Mouse (Mus musculus) spleen, adult 18-20 months (tissue): ENCODE measurements at regions not wholly inside any gene's neighbourhood (a gene's known extent, or its start where the extent isn't known, plus 50 kb on each side); places are given as distances from the start of the nearest gene placed in this dataset.

Source experiments
- DNase-seq, 2 experiments: peaks; one replicate each; pipeline ENCODE4 v3.0.0; 2022; ENCODE audit warnings: mixed read lengths in 2 of 2

DNA sequence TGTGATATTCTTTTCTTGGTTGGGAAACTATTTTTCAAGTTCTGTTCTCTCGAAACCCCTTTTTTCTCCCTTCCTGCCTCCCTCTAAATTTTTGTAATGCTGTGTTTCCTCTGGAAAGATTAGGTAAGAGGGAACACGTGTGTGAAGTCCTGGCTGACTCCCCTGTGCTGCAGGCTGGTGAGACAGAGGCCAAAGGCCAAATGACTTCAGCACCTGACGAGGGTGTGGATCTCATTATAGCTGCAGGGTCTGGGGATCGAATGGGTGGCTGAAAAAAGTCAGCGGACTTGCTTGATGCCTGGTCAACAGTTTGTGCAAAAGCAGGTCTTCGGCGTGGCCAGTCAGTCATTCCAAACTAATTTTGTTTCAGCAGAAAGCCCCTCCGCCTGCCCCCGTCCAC, 159.1 kb downstream of the En1 start:
- DNase-seq, result no peak

DNA sequence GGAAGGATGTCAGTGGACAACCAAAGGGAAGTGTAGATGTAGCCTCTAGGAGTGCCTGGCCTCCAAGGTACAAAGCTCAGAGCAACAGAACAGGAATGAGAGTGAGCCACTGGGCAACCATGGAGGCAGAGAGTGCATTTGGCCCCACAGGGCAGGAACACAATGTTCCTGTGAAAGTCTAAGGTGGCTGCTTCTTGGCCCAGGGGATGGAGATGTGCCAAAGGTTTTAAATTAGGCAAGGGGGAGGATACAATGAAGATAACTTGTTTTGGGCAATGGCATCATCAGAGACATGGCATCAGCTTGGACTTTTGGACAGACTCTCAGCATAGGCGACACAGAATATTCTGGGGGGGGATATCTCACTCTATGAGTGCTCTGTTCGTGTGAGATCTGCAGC, 160.3 kb downstream of the En1 start:
- DNase-seq, result no peak

DNA sequence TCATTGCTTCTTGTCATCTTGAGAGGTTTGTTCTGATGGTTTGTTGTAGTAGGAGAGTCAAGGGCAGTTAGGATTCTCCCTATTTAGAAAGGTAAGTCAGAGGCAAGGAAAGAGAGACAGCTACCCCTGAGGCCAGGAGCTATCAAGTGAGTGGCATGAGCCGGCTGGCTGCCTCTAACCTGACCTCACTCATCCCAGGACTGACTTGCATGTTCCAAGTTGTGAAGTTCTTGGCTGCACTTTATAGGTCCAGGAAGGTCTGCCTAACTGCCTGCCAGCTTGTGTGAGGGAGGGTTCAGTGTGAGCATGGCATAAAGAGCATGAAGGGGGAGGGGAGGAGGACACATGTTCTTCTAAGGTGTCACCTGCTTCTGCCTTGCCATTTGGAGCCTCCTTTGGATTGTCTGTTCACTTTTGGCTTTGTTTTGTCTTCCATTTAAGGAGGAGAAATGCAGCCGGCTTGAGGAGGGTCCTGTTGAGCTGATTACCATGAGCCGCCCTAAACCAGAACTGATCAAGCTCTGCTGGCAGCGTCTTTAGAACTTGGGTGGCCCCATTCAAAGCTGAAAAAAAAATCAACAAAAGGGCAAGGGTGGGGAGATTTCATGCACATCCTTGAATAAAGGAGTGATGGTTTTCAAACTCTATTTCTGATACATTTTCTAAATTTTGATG, 160.8 kb downstream of the En1 start:
- DNase-seq, result no peak

DNA sequence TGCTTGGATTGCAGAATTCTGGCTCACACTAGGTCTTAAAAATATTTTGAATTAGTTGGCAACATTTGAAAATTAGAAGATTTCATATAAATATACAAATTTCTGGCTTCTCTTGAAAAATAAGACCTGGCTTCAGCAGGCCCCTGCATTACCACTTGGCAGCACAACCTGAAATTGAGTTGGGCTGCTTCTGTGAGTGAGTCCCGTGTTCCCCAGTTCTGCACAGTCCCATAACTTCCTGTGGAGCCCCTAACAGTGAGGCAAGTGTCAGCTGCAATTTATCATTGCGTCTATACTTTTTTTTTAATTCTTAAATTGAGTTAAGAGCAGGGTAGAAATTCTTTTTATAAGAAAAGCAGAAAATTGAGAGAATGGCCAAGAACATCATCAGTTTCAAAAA, 164.8 kb downstream of the En1 start:
- DNase-seq, result no peak

DNA sequence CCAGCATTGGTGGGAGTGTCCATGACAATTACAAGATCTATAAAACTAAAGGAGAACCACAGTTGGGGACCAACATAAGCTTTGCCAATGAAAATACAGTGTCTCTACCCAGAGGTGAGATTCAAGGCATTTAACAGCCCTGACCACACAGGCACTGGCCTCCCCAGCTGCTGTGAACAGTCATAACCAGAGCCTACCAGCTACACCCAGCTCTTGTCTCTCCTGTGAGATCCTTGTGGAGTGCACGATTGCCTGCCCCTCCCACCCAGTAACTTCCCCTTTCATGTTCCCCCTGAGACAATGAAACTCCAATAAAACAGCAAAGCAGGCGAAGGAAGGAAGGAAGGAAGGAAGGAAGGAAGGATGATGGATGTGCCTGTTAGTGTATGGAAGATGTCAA, 169.1 kb downstream of the En1 start:
- no peak for DNase-seq

DNA sequence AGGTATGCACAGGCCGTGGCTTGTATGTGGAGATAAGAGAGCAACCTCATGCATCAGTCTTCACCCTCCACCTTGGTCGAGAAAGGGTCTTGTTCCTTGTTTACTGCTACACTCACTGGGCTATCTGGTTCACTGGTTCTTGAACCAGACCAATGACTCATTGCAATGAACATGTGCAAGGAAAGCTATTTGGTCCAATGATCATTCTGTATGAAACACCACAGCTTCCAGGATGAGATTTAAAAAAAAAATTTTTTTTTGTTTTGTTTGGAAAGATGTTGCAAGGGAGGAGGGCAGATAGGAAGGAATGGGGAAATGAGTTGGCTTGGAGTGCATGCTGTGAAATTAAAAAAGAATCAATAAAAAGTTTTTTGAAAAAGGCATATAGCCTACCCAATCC, 174.7 kb downstream of the En1 start:
- no peak for DNase-seq

DNA sequence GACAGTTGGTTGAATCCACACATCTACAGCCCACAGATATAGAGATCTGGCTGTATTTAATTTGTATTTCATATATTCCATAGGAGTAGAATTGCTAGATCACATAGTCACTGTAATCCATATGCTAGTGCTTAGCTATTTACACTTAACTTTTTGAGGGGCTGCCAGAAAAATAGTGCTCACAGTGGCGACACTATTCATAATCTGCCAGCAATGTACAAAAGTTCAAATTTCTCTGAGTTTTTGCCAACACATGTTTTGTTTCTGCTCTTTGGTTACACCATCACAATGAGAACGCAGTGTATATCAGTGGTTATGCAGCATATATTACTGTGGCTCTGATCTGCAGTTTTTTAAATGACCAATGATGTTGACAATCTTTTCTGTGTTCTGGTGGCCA, 175.2 kb downstream of the En1 start:
- DNase-seq, result no peak

DNA sequence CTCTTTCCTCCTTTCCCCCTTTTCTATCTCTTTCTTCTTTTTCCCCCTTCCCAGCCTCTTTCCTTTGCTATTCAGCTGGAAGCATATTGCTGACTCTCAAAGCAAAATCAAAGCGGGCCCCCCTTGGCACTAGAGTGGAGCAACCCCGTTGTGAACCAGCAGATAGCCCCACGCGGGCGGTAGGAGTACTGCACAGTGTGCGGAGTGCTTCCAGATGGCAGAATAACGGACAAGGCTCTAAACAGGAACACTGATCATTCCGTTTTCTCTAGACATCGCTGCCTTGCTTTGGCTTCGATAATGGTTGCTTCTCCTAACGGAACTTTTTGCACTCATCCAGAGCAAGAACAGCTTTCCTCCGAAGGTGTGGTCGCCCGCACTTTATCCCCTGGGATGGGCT, 193.0 kb downstream of the En1 start:
- DNase-seq, result no peak

DNA sequence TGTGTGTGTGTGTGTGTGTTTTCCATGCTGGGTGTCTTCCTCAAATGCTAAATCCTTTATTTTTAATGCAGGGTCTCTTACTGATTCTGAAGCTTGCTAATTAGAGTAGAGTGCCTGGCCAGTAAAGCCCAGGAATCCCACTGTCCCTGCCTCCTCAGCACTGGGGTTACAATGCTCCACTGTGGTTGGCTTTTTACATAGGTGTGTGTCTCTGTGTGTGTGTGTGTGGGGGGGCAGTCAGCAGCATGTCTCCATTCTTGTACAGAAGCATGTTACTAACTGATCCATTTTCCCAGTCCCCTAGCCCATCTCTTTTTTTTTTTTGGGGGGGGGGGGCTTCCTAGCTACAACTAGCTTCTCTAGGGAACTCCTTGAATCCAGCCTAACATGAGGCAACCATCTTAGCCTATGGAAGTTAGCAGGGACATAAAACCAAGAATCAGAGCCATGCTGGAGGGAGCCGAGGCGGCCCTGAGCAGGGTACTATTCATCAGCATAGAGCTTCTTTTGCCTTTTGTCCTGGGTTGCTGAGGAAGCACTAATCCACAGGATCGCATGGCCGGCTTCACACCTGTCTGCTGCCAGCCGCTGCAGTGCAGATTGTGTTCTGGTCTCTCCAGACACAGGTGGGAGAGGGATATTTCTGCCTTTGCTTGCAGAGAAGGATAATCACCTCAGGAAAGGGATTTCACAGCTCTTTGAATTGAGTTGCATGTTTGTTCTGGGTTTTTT, 199.2 kb downstream of the En1 start:
- DNase-seq, result no peak

DNA sequence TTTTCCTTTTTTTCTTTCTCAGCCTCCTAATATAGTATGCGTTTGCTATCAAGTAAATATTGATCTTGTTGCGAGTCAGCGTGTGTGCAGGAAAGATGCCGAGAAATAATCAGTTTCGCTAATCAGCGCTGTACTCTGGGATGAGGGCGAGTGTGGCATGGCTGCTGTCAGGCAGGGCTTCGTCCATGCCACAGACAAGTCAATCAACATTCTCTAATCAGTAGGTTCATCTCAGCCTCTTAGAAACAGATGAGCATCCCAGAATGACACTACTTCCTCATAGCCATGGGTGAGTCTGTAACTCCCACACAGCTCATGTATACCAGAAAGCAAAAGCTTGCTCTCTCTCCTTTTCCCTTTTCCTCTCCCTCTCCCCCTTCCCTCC, 199.8 kb downstream of the En1 start:
- DNase-seq, result no peak

DNA sequence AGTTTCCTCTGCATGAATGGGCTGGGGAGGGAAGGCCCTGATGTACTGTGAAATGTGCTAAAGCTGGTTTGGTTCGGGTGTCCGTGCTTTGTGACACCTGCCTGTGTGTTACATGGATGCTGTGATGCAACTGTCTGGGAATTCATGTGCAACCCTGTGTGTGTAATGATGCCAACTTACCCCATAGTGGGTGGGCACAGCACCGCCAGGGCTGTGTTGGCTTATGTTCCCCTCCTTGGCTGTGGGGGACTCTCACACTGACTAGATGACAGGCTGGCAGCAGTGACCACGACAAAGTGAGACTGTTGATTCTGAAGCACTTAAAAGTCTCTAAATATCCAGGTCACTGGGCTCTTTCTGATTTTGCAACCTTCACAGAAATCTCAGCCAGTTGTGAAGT, 212.2 kb downstream of the En1 start:
- no peak for DNase-seq

DNA sequence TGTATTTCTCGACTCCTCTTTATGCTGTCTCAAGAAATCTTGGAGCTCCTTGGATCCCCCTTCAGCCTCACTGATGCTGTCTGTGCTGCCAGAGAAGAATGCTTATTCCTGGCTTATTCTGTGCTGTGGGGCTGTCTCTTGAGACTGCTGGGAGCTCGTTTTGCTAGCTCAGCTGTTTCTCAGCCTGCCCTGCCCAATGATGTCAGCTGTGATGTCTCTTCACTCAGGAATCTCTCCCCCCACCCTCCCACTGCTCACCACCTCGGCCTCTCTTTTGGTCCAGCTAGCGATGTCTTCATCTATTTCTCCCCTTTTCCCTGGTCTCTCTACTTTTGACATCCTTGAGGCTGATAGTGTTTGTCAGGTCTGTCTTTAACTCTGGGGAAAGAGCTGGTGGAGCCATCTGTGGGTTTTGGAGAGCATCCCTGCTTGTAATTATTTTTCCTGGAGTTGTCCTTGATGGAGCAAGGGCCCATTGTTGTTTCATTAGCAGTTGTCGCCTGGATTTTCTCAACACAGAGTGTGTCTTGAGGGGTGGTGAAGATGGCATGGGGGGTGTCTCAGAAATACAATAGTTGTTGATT, 214.1 kb downstream of the En1 start:
- no peak for DNase-seq

DNA sequence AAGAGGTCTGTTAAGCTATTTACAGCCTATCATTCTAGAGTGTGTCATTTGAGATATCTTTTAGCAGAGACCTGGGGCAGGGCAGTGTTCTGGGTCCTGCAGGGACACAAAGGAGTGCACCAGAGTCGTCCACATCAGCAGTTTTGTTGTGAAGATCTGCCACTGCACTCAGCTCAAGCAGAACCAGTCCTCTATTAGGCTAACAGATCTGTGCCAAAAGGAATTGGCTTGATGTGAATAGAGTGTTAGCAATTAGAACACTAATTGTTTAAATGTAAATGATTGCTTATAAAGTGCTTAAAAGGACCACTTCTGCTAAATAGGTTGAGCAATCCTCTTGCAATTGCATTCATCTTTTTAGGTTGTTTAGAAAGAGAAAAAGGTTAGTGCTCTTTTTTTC, 215.3 kb downstream of the En1 start:
- DNase-seq, result no peak

DNA sequence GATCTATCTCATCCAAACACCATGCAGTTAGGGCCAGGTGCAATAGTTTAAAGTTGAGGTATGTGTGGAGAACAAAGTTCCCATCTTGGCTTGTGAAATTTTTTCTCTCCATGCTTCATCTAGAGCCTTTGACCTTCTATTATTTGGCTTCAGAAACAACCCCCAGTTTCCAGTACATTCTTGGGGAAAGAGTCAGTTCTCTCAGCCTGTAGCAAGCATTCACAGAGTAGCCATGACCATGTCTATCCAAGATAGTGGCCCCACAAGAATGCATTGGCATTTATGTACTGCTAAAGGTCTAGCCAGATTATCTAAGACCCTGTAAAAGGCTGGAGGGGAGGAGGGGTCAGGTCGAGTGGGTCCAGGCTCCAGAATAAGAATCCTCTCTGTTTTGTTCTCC, 229.8 kb downstream of the En1 start:
- DNase-seq, result no peak

DNA sequence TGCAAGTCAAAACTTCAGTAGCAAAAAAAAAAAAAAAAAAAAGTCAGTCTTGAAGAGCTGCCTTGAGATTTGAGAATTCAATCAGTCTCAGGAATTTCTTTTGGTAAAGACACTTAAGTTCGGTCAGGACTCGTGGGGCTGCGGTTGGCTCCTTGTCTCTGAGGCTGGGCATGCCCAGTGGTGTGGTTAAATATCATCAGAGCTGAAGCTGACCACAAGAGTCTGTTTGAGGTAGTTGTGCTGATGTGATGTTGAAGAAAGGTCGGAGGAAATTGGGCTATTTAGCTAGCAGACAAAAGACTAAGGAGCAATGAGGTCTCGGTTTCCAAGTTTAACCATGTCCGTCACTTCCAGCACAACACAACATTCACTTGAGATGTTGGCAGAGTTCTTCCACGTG, 240.4 kb downstream of the En1 start:
- no peak for DNase-seq

DNA sequence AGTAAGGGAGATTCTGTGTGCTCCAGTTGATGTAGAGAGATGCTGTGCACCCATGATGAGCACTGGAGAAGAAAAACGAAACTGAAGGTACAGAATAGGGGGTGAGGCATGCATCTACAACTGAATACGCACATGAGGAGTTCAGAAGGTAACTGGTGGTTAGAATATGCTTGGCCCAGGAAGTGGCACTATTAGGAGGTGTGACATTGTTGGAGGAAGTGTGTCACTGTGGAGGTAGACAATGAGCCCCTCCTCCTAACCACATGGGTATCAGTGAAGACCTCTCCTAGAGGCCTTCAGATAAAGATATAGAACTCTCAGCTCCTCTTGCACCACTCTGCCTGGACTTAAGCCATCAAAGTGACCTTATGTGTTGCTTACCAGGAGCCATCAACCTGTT, 243.9 kb downstream of the En1 start:
- DNase-seq, result no peak

DNA sequence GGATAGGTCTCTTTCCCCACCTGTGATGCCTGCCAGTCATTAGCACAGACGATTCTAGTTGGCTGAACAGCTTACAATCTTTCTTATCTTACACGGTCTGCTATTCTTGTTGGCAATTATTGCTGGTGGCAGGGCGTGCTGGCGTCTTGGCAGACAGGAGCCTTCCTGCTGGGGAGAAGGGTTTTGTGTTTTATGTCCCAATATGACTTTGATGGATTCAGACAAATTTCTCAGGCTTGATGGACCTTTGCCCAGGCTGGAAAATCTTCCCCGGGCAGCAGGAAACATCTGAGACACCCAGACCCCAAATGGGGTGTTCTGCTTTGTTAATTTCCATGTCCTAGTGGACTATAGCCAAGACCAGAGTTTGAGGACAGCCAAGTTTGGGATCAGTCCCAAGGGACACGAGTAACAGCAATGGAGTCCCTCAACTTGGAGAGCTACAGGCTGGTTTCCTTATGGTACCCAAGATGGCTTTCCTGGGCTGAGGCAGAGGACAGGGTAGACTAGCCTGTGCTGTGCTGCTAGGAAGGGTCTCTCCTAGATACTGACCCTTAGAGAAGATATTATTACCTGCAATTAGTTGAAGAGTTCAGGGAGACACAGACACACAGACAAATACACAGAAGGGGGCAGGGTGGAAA, 249.8 kb downstream of the En1 start:
- no peak for DNase-seq

DNA sequence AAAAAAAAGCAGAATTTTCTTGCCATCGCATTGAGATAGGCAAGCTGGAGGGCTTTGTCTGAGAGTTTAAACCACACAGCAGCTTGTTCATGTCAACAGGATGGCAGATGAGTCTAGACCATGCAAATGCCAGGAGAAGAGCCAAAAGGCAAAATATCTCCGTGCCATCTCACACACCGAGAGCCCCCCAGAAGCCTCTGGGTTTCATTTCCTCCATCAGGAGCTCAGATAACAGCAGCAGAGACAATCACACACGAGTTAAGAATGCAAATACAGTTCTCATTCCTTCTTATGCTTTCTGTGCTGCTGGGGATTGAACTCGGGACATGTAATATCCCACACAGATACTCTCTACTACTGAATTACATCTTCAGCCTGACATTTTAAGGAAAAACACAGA, 255.3 kb downstream of the En1 start:
- DNase-seq, result no peak

DNA sequence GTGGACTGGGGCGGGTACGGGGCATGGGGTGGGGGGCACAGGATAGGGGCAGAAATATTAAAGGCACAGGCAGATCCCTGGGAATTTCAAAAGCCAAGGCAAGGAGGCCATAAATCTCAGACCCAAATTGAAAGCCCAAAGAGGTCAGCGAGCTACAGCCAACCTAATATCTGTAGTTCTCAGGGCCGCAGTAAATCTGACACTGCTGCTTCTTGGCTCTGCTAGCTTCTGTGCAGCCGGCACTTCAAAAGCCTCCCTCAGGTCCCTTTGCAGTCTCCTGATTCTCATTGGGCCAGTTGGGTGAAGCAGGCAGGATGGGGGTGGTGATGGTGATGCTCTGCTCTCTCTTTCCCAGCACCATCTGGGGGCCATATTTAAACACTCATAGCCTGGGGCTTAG, 257.3 kb downstream of the En1 start:
- no peak for DNase-seq

DNA sequence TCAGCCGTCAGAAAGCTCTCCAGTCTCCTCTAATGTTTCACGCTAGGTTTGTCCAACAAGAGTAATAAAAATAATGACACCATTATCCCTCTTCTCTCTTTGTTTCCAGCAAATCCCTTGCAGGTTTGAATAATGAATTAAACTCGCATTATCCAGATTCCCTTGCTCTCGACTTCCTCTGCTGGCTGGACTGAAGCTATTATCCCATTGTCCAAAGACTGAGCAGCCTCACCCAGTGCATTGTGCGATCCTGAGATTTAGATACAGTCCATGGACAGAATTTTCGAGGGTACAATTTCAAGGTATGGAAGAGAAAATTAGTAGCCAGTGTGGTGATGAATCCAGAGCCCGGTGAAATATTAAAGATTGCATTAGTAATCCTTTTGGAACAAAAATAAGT, 270.3 kb downstream of the En1 start:
- no peak for DNase-seq

DNA sequence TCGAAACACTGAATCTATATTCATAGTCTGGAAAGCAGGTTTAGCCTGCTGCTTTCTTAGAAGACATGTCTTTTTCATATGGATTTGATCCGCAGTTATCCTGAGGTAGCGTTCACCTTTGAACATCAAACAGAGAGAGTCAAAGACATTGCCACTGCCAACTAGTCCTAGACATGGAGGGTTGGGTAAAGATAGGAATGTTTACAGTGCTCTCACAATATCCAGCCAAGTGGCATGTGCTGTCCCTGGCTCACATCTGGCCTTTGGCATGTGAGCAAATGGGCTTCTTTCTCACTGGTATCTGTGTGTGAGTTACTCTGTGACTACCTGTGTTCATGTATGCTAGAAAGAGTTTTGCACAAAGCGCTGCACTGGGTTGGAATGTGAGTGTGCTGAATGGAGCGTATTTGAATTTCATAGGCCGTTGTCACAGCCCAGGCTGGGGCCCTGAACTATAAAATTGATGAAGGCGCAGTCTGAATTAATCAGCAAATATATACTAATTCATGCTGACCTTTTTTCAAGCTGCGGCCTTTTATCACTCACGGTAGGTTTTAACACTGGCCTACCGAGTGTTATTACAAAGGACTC, 280.8 kb downstream of the En1 start:
- DNase-seq, result no peak

DNA sequence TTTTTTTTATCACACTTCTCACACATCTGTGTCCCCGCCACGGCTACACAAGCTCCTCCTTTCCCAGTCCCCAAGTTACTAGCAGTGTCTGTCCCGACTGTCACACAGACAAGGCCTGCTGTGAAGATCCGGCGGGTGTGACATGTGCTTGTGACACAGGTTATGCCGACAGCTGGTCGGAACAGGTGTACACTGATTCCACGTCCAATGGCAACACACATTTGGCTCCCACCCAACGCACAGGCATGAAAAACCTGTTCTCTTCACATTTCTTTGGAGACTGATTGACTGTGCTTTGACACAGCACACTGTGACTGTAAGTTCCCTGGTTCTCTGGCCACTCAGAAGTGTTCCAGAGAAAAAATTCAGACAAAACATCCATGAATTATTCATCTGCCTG, 281.4 kb downstream of the En1 start:
- DNase-seq, result no peak

DNA sequence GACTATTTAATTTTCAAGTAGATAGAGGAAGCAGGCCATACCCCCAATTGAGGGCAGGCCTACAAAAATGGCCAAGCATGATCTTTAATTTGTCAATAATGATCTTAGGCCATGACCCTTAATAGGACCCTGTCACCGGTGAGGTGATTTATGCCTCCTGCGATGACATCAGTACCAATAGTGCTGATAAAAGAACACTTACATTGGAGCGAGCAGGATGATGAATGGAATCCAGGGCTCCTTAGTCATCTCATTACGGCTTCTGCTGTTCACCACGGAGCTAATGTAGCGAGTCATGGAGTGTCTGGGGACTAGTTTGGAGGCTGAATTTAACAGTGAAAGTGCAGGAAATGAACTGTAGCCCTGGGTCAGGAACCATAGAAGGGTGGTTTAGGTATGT, 308.6 kb downstream of the En1 start:
- DNase-seq, result no peak
